8 mouse cellular contexts compared by ENCODE assay signal in the genomic region with DNA sequence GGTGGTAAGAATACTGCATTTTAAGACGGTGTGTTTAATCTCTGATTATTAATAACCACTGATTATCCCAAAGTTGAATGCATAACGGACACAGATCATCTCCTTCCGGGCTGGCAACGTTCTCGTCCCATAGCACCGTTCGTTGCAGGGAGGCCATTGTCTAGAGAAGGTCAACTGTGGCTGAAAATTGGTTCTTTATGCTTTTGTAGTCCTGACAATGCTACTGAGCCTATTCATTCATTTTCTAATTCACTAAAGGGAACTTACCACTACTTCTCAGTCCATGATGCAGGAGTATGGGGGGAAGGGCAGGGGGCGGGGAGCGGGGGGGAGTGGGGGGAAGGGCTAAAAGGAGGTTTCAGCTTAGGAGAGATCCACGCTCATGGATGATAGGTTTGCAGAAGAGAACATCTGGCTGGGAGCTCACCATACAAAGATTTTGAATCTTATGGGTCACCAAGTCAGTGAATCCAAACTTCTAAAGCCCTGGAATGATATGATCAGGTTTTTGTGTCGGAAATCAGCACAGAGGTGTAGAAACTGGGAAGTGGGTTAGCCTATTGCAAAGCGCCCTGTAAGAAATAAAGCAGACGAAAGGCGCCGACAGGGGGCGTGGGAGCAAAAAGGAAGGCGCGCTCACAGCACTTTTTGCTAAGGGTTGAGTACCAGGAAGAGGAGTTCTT. TPM values are rescaled to one million over a fixed set of nuclear protein-coding genes. Genes with fewer than 3 reads are reported as not detected.
A peak's percentile ranks its signal among the peaks of the same experiment; 100 is the strongest.
DNase-seq lines count a peak whose midpoint lies in the region; ATAC-seq and TF ChIP-seq lines count a peak whose summit lies in the region.

No protein-coding gene starts in this region.

- TF ChIP-seq POLR2A in cortical plate, adult 2 months (IDR thresholded peaks at IDR 0.05; ENCODE audit: extremely low read depth, insufficient read depth, low read length), result no peak

- H3K27ac ChIP-seq in cortical plate, adult 2 months (ENCODE audit: insufficient read depth, low read length), result no peak overlapping the region

- H3K4me1 ChIP-seq in cortical plate, adult 2 months (ENCODE audit: control insufficient read depth, insufficient read depth, low read length), result peaks cover 4% of the 10 kb centered on the region

- H3K4me3 ChIP-seq in cortical plate, adult 2 months (ENCODE audit: insufficient read depth, low read length), result peak overlapping the region; percentile 90

- ATAC-seq in activated CD4-positive, CD25-positive, alpha-beta regulatory T cell, adult 4 months, result peak; percentile 71
- peak; percentile 78 for ATAC-seq in megakaryocyte progenitor cell, adult 5-6 weeks (replicated peaks; ENCODE audit: poor library complexity)

- TF ChIP-seq CTCF in cortical plate, adult 2 months (IDR thresholded peaks at IDR 0.05; ENCODE audit: extremely low read depth, insufficient read depth, low read length), result peak; percentile 55

- peak; percentile 77 to 79 for DNase-seq in gastrocnemius, adult 8-10 months (ENCODE audit: low spot score in 2 of 2)
- DNase-seq in induced T-regulatory cell, adult 2 months (ENCODE audit: low read depth), result peak; percentile 99
- DNase-seq in left cerebral cortex, adult 9 months (ENCODE audit: low spot score in 2 of 2), result peak; percentile 64 to 92
- DNase-seq in right cerebral cortex, postnatal 14 days, result peak; percentile 92
- DNase-seq in urinary bladder, postnatal 36 days (ENCODE audit: low spot score in 2 of 2), result peak; percentile 85 to 89

RNA-seq across cellular contexts. Expression of gene Aldh18a1, which starts 0.7 kb away (rescaled TPM):
- polyA plus RNA-seq in activated CD4-positive, CD25-positive, alpha-beta regulatory T cell, adult 4 months (2017; shearing (Covaris generic)), result 10 to 100 TPM; 30.9 to 48.7 TPM
- polyA plus RNA-seq in cortical plate, adult 2 months (2012; rRNA removed), result 19.5 and 20.4 TPM in 2 replicates
- 1 to 10 TPM; 1.4 to 4.0 (median 1.7) TPM for total RNA-seq in gastrocnemius, adult 8-10 months (2022)
- 35.5 and 39.4 TPM in 2 replicates for total RNA-seq in megakaryocyte progenitor cell, adult 5-6 weeks (2015)
- total RNA-seq in megakaryocyte progenitor cell, adult 5-6 weeks (2017), result 34.3 and 44.5 TPM in 2 replicates

RNA-seq across cellular contexts. Expression of gene Tctn3, which starts 23.0 kb away (rescaled TPM):
- polyA plus RNA-seq in activated CD4-positive, CD25-positive, alpha-beta regulatory T cell, adult 4 months (2017; shearing (Covaris generic)), result 1 to 10 TPM; 6.5 to 7.2 TPM
- polyA plus RNA-seq in cortical plate, adult 2 months (2012; rRNA removed), result 33.7 and 35.0 TPM in 2 replicates
- 1 to 10 TPM; 1.1 to 2.2 (median 1.6) TPM for total RNA-seq in gastrocnemius, adult 8-10 months (2022)
- total RNA-seq in megakaryocyte progenitor cell, adult 5-6 weeks (2015), result 4.7 and 7.5 TPM in 2 replicates
- 5.3 and 6.6 TPM in 2 replicates for total RNA-seq in megakaryocyte progenitor cell, adult 5-6 weeks (2017)

RNA-seq across cellular contexts. Expression of gene Entpd1, which starts 23.2 kb away (rescaled TPM):
- polyA plus RNA-seq in activated CD4-positive, CD25-positive, alpha-beta regulatory T cell, adult 4 months (2017; shearing (Covaris generic)), result 10 to 100 TPM; 37.7 to 51.7 TPM
- 13.7 and 16.8 TPM in 2 replicates for polyA plus RNA-seq in cortical plate, adult 2 months (2012; rRNA removed)
- 1 to 10 TPM; 5.8 to 9.9 (median 8.2) TPM for total RNA-seq in gastrocnemius, adult 8-10 months (2022)
- 6.4 and 7.9 TPM in 2 replicates for total RNA-seq in megakaryocyte progenitor cell, adult 5-6 weeks (2015)
- total RNA-seq in megakaryocyte progenitor cell, adult 5-6 weeks (2017), result 7.5 and 19.3 TPM in 2 replicates

Comparison
In these comparisons a context has a peak if more than half of its experiments do, and no peak if none do; other contexts are left out.
1. RNA of gene Aldh18a1, which starts 0.7 kb away (total RNA-seq): 34.3 to 44.5 TPM in megakaryocyte progenitor cell, adult 5-6 weeks; 1.4 to 4.0 TPM in gastrocnemius, adult 8-10 months; every median in the first group is over 4 times any median in the second.
2. Peak in every context shown above with its lines, with median percentiles within 50 percentile points of each other: DNase-seq.